Mouse (Mus musculus) splenic B cell, adult 2 months (primary cell): Measurements from ENCODE around the gene Ceacam1.
A peak's percentile ranks its signal among the peaks of the same experiment; 100 is the strongest.
"Not testable (repeated sequence)": the region's sequence is repeated elsewhere in the genome, so short reads cannot be mapped to it uniquely, and the experiment has no call there.

Experiments used
- DNase-seq: peaks from one replicate; pipeline ENCODE4 v3.0.0-alpha.2; 2011; ENCODE audit warnings: low read depth, low spot score
- H3K27me3 ChIP-seq: 2 replicates; pipeline ENCODE4 v1.6.1; 2012; ENCODE audit warnings: mild to moderate bottlenecking, low read length, moderate library complexity, mixed read lengths; ENCODE audit not compliant: control insufficient read depth, poor library complexity, insufficient read depth, severe bottlenecking
- H3K36me3 ChIP-seq: 2 replicates; pipeline ENCODE4 v1.6.1; 2012; ENCODE audit warnings: mild to moderate bottlenecking, low read length, moderate library complexity, mixed read lengths; ENCODE audit not compliant: control insufficient read depth, poor library complexity, insufficient read depth, severe bottlenecking

Gene Ceacam1

DNA sequence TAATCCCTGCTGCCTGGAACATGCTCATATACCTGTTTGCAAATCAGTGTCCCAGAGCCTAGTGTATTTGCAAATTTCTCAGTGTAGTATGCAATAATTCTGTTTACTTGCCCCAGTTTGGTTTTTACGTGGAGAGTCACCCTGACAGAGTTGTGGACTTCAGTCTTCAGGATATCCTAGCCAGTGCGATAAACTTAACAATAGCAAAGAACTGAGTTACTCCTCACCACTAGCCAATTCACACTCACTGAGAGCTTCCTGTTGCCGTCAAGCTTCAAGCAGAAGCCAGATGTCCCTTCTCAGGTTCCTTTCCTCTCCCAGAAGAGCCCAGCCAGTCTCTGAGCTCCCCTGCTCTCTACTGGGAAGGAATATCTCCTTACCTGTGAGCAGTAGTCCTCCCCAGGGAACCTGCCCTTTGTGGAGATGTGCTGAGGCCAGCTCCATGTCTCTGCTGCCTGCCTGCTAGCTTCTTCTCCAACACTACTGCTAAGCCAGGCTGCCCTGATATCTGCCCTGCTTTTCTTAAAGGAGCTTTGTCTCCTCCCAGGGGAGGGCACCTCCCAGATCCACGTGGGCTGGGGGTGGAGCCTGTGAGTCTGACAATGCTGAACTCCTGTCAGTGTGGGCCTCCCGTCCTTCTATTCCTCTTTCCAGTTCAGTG, at the start of gene Ceacam1:
TSS of gene Ceacam1 (minus strand) at position 513 of the 661 bp plus-strand sequence.
- DNase-seq, result peak; percentile 88
- not testable (repeated sequence) for H3K36me3 ChIP-seq, H3K27me3 ChIP-seq

DNA sequence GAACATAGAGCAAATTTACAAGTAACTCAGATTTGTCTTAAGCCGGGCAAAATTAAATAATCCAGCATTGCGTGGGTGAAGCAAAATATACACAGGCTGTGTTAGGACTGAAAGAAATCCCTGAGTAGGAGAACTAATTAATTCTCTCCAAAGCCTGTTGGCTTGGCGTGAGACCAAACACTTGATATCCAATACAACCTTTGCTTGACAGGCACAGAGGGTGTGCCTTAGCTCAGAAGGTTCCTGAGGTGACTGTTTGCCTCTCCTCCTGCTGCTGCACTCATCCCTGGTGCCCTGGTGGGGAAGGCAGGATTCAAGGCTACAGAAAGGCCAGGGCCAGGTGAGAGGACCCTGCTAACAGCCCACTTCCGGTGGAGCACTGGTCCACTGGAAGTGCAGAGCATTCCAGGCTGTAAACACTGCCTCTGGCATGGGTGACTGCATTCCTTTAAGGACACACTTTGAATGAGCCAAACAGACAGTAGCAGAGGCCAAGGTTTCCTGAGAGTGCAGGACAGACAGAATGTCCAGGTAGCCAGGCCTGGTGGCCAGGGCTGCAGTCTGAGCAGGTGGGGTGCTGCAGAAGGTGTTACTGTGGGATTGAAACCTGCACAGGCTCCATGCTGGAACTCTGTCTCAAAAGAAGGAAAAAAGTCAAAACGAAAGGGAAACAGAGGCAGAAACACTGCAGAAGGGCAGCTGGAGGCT, 38.8 kb upstream of the Ceacam1 start:
- not testable (repeated sequence) for H3K36me3 ChIP-seq, DNase-seq, H3K27me3 ChIP-seq

DNA sequence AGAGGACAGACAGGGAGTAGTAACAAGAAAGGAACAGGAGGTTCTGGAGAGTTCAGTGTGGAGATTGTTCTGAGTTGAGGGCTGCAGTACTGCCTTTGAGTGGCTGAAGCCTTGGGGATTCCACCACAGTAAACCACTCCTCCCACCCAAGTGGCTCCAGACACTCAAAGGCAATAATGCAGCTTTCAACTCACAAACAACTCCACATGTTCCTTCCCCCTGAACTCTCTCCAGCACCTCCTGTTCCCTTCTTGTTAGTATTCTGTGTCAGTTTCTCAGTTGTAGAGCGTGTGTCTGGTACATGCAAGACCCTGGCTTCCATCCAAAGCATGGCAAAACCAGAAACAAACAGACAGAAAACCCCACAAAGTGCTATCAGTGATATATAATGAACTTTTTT, 38.3 kb upstream of the Ceacam1 start:
- H3K36me3 ChIP-seq, H3K27me3 ChIP-seq, DNase-seq: not testable (repeated sequence)

DNA sequence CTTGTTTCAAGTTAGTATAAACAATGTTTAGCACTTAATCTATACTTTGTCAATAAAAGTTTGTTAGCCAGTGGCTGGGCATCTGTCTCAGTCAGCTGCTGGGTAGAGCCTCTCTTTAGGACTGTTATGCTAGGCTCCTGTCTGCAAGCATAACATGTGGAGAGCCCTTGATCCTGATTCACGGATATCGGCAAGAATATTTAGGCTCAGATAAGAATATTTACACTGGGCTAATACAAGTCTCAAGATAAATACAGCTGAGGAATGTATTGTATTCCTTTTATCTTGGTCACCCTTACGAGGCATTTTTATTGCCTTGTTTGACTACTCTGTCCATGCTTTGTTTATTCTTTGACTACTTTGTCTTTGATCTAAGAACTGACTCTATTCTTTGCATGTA, 32.5 kb upstream of the Ceacam1 start:
- H3K27me3 ChIP-seq, result no peaks in the 10 kb centered on the region
- DNase-seq, result no peak
- no peaks in the 10 kb centered on the region for H3K36me3 ChIP-seq

DNA sequence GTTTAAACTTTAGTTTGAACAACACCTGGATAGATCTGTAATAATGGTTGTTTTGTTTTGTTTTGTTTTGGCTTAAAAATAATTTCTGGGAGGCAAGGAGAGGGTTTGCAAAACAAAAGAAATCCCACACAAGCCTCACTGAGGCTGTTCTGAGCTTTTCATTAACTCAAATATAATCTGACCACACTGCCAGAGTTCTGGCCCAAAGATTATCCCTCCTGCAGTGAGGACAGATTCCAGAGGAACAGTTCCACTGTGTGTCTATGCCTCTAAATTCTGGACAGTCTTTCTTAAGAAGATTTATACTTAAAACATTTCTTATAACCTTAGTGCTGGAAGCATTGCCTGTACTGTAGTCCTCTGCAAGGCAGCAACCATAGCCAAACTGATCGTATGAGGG, 17.2 kb upstream of the Ceacam1 start:
- no peaks in the 10 kb centered on the region for H3K36me3 ChIP-seq
- no peak for DNase-seq
- H3K27me3 ChIP-seq, result no peaks in the 10 kb centered on the region

DNA sequence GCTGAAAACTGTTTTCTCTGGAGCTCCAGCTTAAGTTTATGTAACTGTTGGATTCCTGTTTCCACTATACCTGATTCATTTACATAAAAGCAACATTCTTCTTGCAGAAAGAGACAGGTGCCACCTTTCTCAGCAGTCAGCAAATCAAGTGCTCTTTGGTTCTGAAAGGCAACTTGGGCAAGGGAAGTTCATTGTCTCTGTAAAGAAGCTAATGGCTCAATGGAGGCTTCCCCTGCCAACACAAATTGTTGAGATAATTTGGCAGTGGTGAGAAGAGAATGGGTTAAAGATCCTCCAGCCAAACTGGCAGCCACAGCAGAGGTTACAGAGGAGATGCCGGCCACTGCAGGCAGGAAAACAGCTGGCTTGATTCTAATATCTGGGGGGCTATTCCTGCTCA, 13.3 kb upstream of the Ceacam1 start:
- not testable (repeated sequence) for H3K27me3 ChIP-seq, H3K36me3 ChIP-seq, DNase-seq

DNA sequence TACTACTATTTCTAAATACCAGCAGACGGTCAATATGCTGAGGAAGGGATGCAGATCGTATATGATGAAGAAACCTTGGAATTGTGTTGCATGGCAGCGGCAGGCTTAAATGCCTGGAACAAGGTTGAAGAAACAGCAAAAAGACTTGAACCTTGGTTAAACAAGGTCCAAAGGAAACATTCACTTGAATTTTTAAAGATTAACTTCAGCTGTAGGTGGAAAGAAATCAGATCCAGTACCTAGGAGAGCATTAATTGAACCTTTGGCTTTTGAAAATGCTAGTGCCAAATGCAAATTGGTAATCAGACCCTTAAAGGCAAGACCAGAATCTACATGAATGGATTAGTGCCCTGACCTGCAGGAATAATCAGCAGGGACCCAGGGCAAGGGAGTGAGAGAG, 12.0 kb upstream of the Ceacam1 start:
- not testable (repeated sequence) for H3K36me3 ChIP-seq, DNase-seq, H3K27me3 ChIP-seq

DNA sequence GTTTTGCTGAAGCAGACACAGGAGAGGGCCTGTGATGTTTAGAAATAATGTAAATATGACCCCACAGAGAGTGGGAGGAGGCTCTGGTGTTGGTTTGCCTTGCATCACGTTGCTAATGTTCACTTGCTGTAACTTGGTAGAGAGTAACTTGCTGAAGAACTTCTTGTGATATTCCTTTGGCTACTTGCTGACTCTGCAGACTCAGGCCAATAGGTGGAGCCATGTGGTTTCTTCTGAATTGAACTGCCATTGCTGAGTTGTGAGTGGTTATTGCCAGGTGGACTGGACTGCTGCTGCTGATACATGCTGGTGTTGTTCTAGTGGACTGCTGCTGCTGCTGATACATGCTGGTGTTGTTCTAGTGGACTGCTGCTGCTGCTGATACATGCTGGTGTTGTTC, 8.8 kb upstream of the Ceacam1 start:
- Histone ChIP-seq H3K27me3 (no peaks in the 10 kb centered on the region), H3K36me3 (no peaks in the 10 kb centered on the region)
- peak; percentile 74 for DNase-seq

DNA sequence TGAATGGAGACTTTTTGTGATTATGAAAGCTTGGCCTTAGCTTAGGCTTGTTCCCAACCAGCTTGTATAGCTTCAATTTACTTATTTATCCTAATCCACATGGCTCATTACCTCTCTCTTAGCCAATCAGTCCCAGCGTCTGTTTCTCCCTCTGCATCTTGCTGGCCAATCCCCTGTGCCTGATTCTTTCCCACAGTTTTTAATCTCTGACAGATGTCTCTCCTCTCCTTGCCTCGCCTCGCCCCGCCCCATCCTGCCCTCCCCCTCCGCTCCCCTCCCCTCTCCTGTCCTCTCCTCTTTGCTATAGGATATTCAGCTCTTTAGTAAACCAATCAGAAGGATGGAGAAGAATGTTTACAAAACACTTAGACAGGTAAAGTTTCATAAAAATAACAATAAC, 7.7 kb upstream of the Ceacam1 start:
- Histone ChIP-seq H3K36me3 (no peaks in the 10 kb centered on the region), H3K27me3 (no peaks in the 10 kb centered on the region)
- no peak for DNase-seq

DNA sequence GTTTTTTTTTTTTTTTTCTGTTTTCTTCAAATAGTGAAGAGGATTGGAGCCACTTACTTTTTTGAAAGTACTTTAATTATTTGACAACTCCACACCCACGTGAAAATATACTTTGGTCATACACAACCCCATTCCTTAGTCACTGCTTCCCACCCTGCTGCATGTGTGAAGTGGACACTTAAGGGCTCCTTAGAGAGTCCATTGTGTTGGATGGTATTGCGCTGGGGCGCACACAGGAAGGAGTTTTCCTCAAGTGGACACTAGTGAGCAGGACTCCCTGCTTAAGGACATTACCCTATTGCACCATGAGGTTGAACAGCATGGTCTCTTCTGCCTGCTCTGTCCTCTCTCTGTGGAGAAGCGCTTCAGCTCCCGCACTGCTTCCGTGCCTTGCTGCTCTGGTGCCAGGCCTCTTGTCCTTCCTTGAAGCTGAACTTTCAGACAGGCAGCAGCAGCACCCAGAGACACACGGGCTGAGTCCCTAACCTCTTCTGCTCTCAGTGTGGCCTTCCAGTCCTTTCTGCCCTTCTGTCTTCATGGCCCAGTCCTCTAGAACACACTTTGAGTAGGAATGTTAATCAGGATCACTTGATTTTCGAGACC, 5.8 kb upstream of the Ceacam1 start:
- DNase-seq, result no peak
- Histone ChIP-seq H3K36me3 (no peaks in the 10 kb centered on the region), H3K27me3 (no peaks in the 10 kb centered on the region)

DNA sequence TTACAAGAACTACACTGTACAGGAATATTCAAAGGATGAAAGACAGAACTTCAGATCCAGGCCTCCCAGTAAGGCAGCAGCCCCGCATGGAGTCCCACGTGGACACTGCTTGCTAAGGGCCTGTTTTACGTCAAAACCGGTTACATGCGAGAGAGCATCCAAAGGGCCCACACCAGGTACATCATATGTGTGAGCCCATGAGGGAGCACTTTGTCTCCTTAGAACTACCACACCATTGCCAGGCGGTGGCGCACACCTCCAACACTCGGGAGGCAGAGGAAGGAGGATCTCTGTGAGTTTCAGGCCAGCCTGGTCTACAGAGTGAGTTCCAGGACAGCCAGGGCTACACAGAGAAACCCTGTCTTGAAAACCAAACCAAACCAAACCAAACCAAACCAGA, 3.4 kb upstream of the Ceacam1 start:
- not testable (repeated sequence) for H3K27me3 ChIP-seq, H3K36me3 ChIP-seq
- DNase-seq, result peak; percentile 65

DNA sequence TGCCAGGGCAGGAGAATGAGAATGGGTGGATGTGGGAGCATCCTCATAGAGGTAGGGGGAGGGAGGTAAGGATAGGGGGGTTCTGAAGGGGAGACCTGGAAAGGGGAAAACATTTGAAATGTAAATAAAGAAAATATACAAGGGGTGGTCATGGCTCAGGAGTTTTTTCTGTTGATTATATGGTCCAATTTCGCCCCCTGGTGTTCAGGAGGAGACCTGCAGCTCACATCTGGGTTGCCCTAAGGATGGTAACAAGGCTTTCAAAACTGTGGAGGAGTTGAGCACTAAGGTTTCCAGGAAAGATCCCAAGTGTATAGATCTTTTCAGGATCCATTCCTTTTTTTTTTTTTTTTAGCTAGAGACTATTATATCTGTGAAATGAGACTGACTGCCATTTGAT, 2.0 kb upstream of the Ceacam1 start:
- peak; percentile 66 for DNase-seq
- H3K36me3 ChIP-seq, result peaks cover 1% of the 10 kb centered on the region
- no peaks in the 10 kb centered on the region for H3K27me3 ChIP-seq

DNA sequence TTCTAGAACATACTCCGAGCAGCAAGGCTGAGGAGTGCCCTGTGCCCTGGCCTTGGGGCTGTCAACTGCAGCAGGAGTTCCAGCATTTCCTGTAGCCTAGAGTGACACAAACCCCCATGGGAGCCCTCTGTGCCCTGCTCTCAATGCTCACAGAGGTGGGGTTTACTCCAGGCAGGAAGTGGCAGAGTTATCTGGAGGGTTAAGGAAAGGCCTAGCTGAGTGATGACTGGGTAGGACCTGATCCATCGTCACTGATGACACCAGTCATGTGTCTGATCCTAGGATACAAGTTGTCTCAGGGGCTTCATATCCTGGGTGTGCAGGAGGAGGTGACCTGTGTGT, 320 bp upstream of the Ceacam1 start:
- not testable (repeated sequence) for DNase-seq

DNA sequence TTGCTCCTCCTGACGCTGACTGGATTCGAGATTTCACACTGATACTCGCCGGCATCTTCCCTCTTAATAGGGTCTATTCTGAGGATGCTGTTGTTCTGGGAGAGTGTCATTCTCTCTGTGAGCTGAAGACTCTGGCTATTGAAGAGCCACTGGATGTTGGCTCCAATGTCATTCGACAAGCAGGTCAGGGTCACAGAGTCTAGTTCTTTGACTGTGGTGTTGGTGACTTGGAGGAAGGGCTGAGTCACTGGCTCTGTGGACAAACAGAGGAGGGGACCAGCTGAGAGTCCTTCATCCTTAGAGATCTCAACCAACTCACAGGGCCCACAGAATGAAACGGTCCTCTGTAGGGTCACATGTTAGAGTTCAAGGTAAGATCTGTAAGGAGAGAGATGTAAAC, 5.6 kb downstream of the Ceacam1 start:
- not testable (repeated sequence) for H3K27me3 ChIP-seq, DNase-seq, H3K36me3 ChIP-seq

More for the DNA sequence above, 320 bp upstream of the Ceacam1 start:
- H3K27me3 ChIP-seq, H3K36me3 ChIP-seq: not testable (repeated sequence)

DNA sequence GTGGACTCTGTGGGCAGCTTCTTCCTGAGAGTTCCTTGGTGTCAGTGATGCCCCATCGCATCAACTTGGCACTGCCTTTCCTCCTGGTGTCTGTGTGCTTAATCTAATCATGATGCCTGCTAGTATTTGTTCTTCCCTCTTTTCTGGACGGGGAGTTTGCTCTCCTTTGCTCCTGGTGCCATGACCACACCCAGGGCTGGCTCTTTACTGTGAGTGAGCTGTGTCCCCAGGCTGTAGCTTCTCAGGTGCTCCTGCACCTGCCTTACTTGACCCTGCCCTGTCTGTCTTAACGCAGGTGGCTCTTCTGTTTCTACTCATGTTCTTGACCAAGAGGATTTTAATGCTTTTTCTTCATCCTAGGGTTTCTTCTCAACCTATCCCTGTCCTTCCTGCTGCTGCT, 11.8 kb downstream of the Ceacam1 start:
- not testable (repeated sequence) for H3K27me3 ChIP-seq, H3K36me3 ChIP-seq, DNase-seq
